Mouse (Mus musculus) spleen, postnatal 10 days (tissue): ENCODE measurements around the gene Klf7.

Experiments used
- DNase-seq, 2 experiments: peaks; one replicate each; pipeline ENCODE4 v3.0.0; 2021 to 2022; ENCODE audit warnings: low spot score in 2 of 2

Klf7 gene

GRCm38 (mm10) chr1:64104665-64105064 is 17.4 kb downstream of the Klf7 start:
- no peak for DNase-seq

DNA sequence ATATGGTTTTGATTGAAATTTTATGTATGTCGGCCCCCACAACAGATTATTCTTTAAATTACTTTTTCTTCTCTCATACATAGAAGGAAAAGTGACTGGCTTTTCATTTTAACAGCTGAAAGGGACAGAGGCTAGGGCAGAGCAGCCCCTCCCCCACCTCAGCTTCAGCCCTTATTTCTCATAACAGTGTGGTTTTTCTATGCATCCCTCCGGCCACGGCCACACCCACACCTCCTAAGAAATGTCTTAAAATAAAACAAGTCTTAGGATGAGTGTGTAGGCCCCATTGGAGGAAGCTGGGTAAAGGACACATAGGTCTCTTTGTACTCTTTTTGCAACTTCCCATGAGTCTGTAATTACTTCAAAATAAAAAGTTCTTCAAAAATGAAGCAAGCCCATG is 20.8 kb downstream of the Klf7 start:
- DNase-seq = no peak

DNA sequence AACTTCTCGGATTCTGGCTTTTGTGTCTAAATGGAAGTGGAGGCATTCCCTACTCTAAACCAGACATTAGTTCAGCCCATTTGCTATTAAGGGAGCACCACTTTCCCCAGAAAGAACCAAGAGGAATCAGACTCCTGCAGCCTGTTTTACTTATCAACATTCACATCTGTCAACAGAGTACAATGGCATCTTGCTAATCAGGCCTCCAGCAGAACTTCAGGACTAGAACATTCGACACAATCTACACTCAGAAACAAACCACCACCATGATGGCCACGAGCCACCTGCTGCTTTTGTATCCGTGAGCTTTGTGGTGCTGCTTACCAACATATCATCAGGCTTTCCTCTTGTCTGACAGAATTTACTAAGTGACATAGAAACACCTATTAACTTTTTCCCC is 23.3 kb downstream of the Klf7 start:
- DNase-seq = no peak

- DNase-seq = no peak
Observed at GRCm38 (mm10) chr1:64097640-64098287, 24.3 kb downstream of the Klf7 start.

DNA sequence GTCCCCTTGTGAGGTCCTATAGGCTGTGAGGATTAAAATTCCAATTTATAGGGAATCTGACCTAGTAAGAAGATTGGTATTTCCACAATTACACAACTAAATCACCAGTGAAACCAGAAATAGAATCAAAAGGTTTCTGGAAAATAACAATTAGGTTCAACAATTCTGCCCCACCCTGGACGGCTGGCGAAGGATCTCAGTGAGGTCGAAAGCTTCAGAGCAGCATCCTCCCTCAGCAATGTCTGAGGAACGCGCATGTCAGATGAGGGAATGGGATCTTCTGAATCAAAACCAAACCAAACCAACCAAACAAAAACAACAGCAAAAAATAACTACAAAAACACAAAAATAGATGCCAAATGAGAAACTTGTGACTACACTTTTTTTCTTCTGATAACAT is 29.1 kb downstream of the Klf7 start:
- DNase-seq = no peak

DNA sequence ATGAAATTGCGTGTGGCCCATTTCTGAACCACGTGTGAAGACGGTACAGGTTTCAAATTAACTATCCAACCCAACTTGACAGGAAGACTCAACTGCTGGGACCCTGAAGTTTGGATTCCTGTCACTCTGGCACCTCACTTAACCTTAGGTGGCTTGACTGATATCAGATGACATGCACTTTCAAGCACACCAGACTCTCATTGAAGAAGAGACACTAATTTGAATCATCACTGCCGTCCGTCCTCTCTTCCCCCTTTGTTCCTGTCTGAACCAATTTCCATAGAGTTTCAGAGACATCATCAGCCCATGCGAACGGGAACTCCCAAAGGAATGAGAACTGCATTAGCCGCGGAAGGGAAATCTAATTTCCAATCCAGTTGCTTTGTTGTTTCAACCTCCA is 30.5 kb downstream of the Klf7 start:
- no peak for DNase-seq

GRCm38 (mm10) chr1:64090566-64090965 is 31.5 kb downstream of the Klf7 start:
- DNase-seq = no peak

GRCm38 (mm10) chr1:64089691-64090090 is 32.4 kb downstream of the Klf7 start:
- no peak for DNase-seq

GRCm38 (mm10) chr1:64088604-64089320 is 33.3 kb downstream of the Klf7 start:
- no peak for DNase-seq

- peak in 1 of 2 experiments; percentile 58 for DNase-seq
Observed at GRCm38 (mm10) chr1:64087657-64088603, 34.2 kb downstream of the Klf7 start.

- DNase-seq = no peak
Observed at GRCm38 (mm10) chr1:64085875-64086274, 36.2 kb downstream of the Klf7 start.

DNA sequence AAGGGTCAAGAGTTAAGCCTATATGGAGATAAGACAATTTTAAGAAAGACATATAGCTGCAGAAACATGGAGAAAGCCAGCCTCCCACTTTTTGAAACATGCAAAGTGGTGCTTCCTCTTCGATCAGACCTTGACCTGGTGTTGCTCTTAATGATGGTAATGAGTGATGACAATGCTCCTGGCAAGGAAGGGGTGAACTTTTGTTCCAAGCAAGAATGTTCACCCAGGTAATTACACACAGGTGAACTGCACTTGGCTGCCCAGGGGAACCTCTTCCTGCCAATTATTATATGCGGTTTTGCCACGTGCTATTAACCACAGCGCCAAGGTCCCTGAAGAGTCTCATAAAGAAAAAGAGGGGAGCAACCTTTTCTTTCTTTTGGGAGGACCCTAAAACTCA is 36.7 kb downstream of the Klf7 start:
- DNase-seq = no peak

DNA sequence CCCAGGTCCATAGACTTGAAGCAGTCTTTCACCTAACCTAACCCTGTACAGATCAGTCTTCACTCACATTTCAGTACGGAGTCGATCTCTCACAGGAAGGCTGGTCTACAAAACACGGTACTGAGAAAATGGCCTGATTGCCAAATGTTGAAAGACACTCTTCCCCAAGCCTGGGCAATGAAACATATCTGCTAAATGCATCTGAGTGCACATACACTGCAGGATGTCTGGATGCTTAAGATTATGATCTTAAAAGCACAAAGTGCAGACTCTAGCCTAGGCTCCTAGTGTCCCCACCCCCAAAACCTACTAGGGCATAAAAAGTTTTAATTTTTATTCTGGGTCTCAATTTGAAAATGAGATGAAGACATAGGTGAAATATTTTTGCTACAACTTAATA is 37.4 kb downstream of the Klf7 start:
- no peak for DNase-seq

DNA sequence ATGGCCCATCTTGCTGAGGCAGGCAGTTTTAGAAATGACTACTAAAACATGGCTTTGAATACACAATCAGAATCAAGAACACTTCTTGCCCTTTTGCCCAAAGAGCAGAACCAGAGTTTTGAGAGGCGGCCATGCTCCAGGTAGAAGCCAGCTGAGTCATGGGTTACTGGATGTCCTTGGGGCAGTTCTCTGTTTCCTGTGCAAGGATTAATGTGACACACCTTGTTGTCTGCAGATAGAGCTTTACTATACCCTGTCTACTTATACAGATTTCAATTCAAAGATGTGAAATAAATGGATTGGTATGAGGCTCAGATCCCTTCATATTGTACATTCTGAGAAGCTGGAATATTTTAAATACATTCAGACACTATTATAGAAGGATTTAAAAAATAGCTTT is 40.3 kb downstream of the Klf7 start:
- DNase-seq = no peak

DNA sequence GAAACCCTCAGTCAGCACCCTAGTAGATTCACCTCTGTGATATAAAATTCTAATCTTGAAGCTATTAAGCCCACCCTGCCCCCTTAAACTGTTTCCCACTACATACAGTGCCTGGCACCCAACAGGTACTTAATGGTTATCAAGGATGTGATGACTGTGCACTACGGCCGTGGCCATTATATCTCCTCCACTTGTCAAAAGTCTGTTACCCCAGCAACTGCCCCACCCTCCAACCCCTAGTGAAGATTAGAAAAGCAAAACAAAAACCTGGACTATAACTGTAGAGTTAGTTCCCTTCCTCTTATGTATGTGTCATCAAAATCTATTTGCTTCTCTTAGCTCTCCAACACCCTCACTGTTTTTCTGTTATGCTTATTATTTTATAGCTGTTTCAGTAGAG is 40.9 kb downstream of the Klf7 start:
- no peak for DNase-seq

DNA sequence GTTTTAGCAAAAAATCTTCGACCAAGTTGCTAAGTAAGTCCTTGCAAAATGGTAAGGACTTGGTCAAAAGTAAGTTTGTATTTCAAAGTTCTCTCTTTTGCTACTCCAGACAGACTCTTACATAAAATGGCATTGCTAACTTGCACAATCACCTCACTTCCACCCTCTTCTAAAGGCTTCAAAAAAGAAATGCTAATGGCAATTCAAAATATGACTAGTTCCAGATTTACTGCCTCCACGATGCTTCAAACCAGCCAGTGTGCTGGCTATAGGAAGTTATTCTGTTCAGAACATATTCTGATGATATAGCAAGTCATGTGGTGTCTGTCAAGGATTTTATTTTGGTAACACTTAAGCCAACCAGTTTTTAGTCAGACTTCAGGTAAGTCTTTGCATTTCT is 41.8 kb downstream of the Klf7 start:
- DNase-seq = no peak

DNA sequence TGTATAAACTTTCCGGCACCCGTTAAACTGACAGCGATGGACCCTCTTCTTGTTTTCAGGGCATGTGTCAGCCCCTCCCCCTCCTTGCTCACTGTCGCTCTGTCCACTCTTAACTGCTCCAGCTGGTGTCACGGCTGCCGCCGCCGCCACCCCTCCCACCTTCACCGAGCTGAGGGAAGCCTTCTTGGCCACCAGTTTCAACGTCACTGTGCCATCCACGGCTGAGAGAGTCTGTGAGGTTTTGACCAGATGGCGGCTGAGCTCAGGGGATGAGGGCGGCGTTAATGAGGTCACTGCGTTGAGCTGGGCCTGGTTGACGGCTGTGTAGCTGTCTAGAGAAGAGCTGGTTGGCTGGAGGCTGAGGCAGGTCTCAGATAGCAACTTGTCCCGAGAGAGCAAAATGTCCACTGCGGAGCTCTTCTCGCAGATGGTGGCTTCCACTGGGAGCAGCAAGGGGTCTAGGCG is 43.3 kb downstream of the Klf7 start:
- peak in 1 of 2 experiments; percentile 47 for DNase-seq

DNA sequence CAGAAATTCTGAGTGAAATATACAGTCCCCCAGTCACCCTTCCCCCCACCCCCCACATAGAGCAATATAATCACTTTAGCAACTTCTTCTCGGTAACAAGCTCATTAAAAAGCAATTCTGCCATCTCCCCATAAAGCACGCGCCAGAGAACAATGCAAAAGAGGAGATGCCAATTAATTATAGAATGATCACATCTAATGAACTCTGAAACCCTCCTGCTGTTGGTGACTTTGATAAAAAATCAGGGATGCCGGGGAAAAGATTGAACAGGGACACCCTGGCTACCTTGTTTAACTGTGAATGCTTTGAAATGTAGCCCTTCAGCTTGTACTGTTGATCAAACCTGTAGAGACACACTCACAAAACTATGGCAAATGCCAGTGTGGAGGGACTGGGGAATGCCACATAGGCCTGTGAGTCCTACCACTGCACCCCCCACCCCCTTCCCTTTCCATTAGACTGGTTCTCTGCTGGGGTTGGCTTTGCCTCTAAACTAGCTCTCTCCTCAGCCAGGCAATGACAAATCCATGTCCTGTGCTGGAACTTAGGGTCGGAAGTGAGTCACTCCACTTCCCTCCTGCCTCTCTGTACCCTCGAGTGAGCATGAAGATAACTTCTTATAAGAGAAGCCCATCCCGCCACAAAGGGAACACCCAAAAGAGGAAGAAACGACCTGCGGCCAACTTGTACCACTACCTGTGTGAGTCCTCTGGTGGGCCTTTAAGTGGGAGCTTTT is 43.9 kb downstream of the Klf7 start:
- no peak for DNase-seq

DNA sequence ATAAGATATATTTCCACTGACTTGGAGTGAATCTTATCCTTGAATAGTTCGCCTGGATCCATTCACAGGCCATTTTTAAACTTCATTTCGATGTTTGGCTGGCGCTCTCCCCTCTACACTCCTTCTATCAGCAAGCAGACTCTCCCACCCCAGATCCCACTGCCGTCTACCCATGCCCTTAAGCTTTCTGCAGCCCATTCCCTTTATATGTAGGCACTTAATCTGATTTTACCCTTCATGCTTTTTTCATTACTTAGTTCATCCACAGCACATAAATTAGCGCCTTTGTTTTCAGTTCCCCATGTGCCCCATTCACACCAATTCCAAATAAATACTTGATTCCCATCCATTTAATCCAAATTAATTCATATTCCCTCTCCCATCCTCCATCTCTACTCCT is 48.0 kb downstream of the Klf7 start:
- DNase-seq = no peak

- no peak for DNase-seq
Observed at GRCm38 (mm10) chr1:64070947-64071346, 51.1 kb downstream of the Klf7 start.

- DNase-seq = no peak
Observed at GRCm38 (mm10) chr1:64066320-64067254, 55.5 kb downstream of the Klf7 start.
